Mouse (Mus musculus) MEL (cell line): Measurements from ENCODE around the gene Epha6. TPM values are rescaled to one million over a fixed set of nuclear protein-coding genes. Genes with fewer than 3 reads are reported as not detected.

Experiments
- DNase-seq: peaks from one replicate; pipeline ENCODE4 v3.0.0; 2011; ENCODE audit warnings: low read depth, low spot score
- H3K27ac ChIP-seq: 2 replicates; pipeline ENCODE4 v1.5.1; 2012; ENCODE audit warnings: low read depth, mild to moderate bottlenecking, control low read depth, low read length, moderate library complexity; ENCODE audit not compliant: control insufficient read depth
- H3K27me3 ChIP-seq, 2 experiments: fragments of 150-350 bp in 1 of 2; sonication (generic) in 1 of 2; 2 replicates each; pipeline ENCODE4 v1.6.1; 2012; ENCODE audit warnings: low read length in 2 of 2, mild to moderate bottlenecking in 2 of 2, improper control_type of control experiment in 1 of 2, moderate library complexity in 1 of 2; ENCODE audit not compliant: insufficient read depth in 2 of 2, control insufficient read depth in 1 of 2
- H3K36me3 ChIP-seq, 2 experiments: 2 replicates each; pipeline ENCODE4 v1.6.1; 2012 to 2014; ENCODE audit warnings: low read length in 2 of 2, improper control_type of control experiment in 1 of 2, inconsistent platforms in 1 of 2, mild to moderate bottlenecking in 1 of 2; ENCODE audit not compliant: insufficient read depth in 2 of 2, control insufficient read depth in 1 of 2
- H3K4me1 ChIP-seq, 2 experiments: fragments of 150-350 bp in 1 of 2; sonication (generic) in 1 of 2; 2 replicates each; pipeline ENCODE4 v1.6.1; 2012; ENCODE audit warnings: low read length in 2 of 2, improper control_type of control experiment in 1 of 2, mild to moderate bottlenecking in 1 of 2; ENCODE audit not compliant: insufficient read depth in 2 of 2, control insufficient read depth in 1 of 2
- H3K4me3 ChIP-seq, 2 experiments: fragments of 150-350 bp in 1 of 2; sonication (generic) in 1 of 2; 2 replicates each; pipeline ENCODE4 v1.5.1; 2012; ENCODE audit warnings: low read depth in 2 of 2, low read length in 2 of 2, mild to moderate bottlenecking in 2 of 2, moderate library complexity in 2 of 2, control low read depth in 1 of 2, improper control_type of control experiment in 1 of 2; ENCODE audit not compliant: control insufficient read depth in 1 of 2, insufficient read depth in 1 of 2
- H3K79me2 ChIP-seq: 2 replicates; pipeline ENCODE4 v1.6.1; 2012; ENCODE audit warnings: mild to moderate bottlenecking, low read length, moderate library complexity; ENCODE audit not compliant: control insufficient read depth, poor library complexity, insufficient read depth
- H3K9ac ChIP-seq: 2 replicates; pipeline ENCODE4 v1.6.1; 2012; ENCODE audit warnings: low read depth, mild to moderate bottlenecking, control low read depth, low read length, moderate library complexity; ENCODE audit not compliant: control insufficient read depth, poor library complexity, severe bottlenecking
- H3K9me3 ChIP-seq: fragments of 150-350 bp; sonication (generic); replicated peaks from 2 replicates; pipeline ENCODE4 v1.6.1; 2012; ENCODE audit warnings: mild to moderate bottlenecking, low read length, improper control_type of control experiment, moderate library complexity; ENCODE audit not compliant: insufficient read depth
- BHLHE40 ChIP-seq: IDR thresholded peaks from 2 replicates; pipeline ENCODE4 v1.6.1; 2012; ENCODE audit warnings: low read depth, mild to moderate bottlenecking, inconsistent platforms, low read length, improper control_type of control experiment, borderline replicate concordance
- CHD1 ChIP-seq: IDR thresholded peaks from 2 replicates; pipeline ENCODE4 v1.6.1; 2012; ENCODE audit warnings: low read depth, mild to moderate bottlenecking, inconsistent platforms, low read length, improper control_type of control experiment
- ELF1 ChIP-seq: IDR thresholded peaks from 2 replicates; pipeline ENCODE4 v1.6.1; 2014; ENCODE audit warnings: low read depth, mild to moderate bottlenecking, inconsistent platforms, low read length, improper control_type of control experiment, moderate library complexity
- GATA1 ChIP-seq: IDR thresholded peaks from 2 replicates; pipeline ENCODE4 v1.6.1; 2011; ENCODE audit warnings: low read depth, low read length, improper control_type of control experiment
- HCFC1 ChIP-seq: IDR thresholded peaks from 2 replicates; pipeline ENCODE4 v1.6.1; 2012; ENCODE audit warnings: low read depth, mild to moderate bottlenecking, inconsistent platforms, low read length, improper control_type of control experiment, moderate library complexity
- JUND ChIP-seq: IDR thresholded peaks from 2 replicates; pipeline ENCODE4 v1.6.1; 2011; ENCODE audit warnings: low read depth, mild to moderate bottlenecking, improper control_type of control experiment, low read length
- MEF2A ChIP-seq: IDR thresholded peaks from 2 replicates; pipeline ENCODE4 v1.6.1; 2014; ENCODE audit warnings: low read depth, mild to moderate bottlenecking, inconsistent platforms, low read length, improper control_type of control experiment; ENCODE audit not compliant: poor library complexity, insufficient replicate concordance, severe bottlenecking; ENCODE audit errors: extremely low read depth
- MXI1 ChIP-seq: IDR thresholded peaks from 2 replicates; pipeline ENCODE4 v1.6.1; 2011; ENCODE audit warnings: mild to moderate bottlenecking, low read depth, low read length, improper control_type of control experiment
- MYB ChIP-seq: IDR thresholded peaks from 2 replicates; pipeline ENCODE4 v1.6.1; 2011; ENCODE audit warnings: mild to moderate bottlenecking, low read depth, low read length, improper control_type of control experiment
- MYC ChIP-seq: IDR thresholded peaks from 2 replicates; pipeline ENCODE4 v1.6.1; 2011; ENCODE audit warnings: low read depth, mild to moderate bottlenecking, low read length, improper control_type of control experiment, moderate library complexity
- NELFE ChIP-seq: IDR thresholded peaks from 2 replicates; pipeline ENCODE4 v1.6.1; 2011; ENCODE audit warnings: low read depth, low read length, improper control_type of control experiment
- NRF1 ChIP-seq: IDR thresholded peaks from 2 replicates; pipeline ENCODE4 v1.6.1; 2014; ENCODE audit warnings: low read depth, mild to moderate bottlenecking, inconsistent platforms, low read length, improper control_type of control experiment, moderate library complexity; ENCODE audit not compliant: poor library complexity, insufficient read depth, severe bottlenecking
- POLR2AphosphoS5 ChIP-seq: IDR thresholded peaks from 2 replicates; pipeline ENCODE4 v1.6.1; 2012; ENCODE audit warnings: low read depth, borderline replicate concordance, mild to moderate bottlenecking, inconsistent platforms, low read length, moderate library complexity, mixed read lengths
- RAD21 ChIP-seq: IDR thresholded peaks from 2 replicates; pipeline ENCODE4 v1.6.1; 2011; ENCODE audit warnings: mild to moderate bottlenecking, low read depth, low read length, improper control_type of control experiment
- RCOR1 ChIP-seq: IDR thresholded peaks from 2 replicates; pipeline ENCODE4 v1.6.1; 2012; ENCODE audit warnings: low read depth, mild to moderate bottlenecking, inconsistent platforms, low read length, improper control_type of control experiment
- SIN3A ChIP-seq: IDR thresholded peaks from 2 replicates; pipeline ENCODE4 v1.6.1; 2012; ENCODE audit warnings: low read length, improper control_type of control experiment, inconsistent platforms
- SMC3 ChIP-seq: IDR thresholded peaks from 2 replicates; pipeline ENCODE4 v1.6.1; 2011; ENCODE audit warnings: low read depth, low read length, improper control_type of control experiment
- TAL1 ChIP-seq: IDR thresholded peaks from 2 replicates; pipeline ENCODE4 v1.6.1; 2012; ENCODE audit warnings: mild to moderate bottlenecking, inconsistent platforms, low read length, moderate library complexity, mixed read lengths
- TBP ChIP-seq: IDR thresholded peaks from 2 replicates; pipeline ENCODE4 v1.8.0; 2011; ENCODE audit warnings: low read depth, low read length, improper control_type of control experiment
- TCF12 ChIP-seq: IDR thresholded peaks from 2 replicates; pipeline ENCODE4 v1.6.1; 2014; ENCODE audit warnings: low read depth, mild to moderate bottlenecking, inconsistent platforms, low read length, improper control_type of control experiment, moderate library complexity
- UBTF ChIP-seq: IDR thresholded peaks from 2 replicates; pipeline ENCODE4 v1.6.1; 2012; ENCODE audit warnings: low read depth, mild to moderate bottlenecking, inconsistent platforms, low read length, improper control_type of control experiment, moderate library complexity, borderline replicate concordance; ENCODE audit not compliant: insufficient read depth
- USF2 ChIP-seq, 2 experiments: IDR thresholded peaks; 2 replicates each; pipeline ENCODE4 v1.6.1; 2011 to 2012; ENCODE audit warnings: improper control_type of control experiment in 2 of 2, low read length in 2 of 2, borderline replicate concordance in 1 of 2, inconsistent platforms in 1 of 2, low read depth in 1 of 2, mild to moderate bottlenecking in 1 of 2; ENCODE audit not compliant: insufficient read depth in 1 of 2
- ZC3H11A ChIP-seq: IDR thresholded peaks from 2 replicates; pipeline ENCODE4 v1.6.1; 2012; ENCODE audit warnings: low read depth, mild to moderate bottlenecking, inconsistent platforms, low read length, improper control_type of control experiment
- ZKSCAN1 ChIP-seq: IDR thresholded peaks from 2 replicates; pipeline ENCODE4 v1.6.1; 2012; ENCODE audit warnings: low read depth, mild to moderate bottlenecking, inconsistent platforms, low read length, improper control_type of control experiment, moderate library complexity
- ZMIZ1 ChIP-seq: IDR thresholded peaks from 2 replicates; pipeline ENCODE4 v1.6.1; 2012; ENCODE audit warnings: low read depth, mild to moderate bottlenecking, inconsistent platforms, low read length, improper control_type of control experiment, moderate library complexity
- polyA plus RNA-seq, 2 experiments: library from polyadenylated mRNA; stranded (reverse) in 1 of 2; unstranded in 1 of 2; fragments of >175 nt in 1 of 2; fragments of >200 nt in 1 of 2; gene quantifications; 2 replicates each; pipeline versions ENCODE4 v1.2.1 to v1.2.4; 2012; ENCODE audit warnings: low replicate concordance in 2 of 2, low read depth in 1 of 2; ENCODE audit not compliant: insufficient read length in 2 of 2, insufficient read depth in 1 of 2, missing spikeins in 1 of 2
- total RNA-seq: library from RNA; depleted of rRNA; stranded (reverse); fragments of 300-350 nt; gene quantifications from 2 replicates; pipeline ENCODE4 v1.2.3, GENCODE M21; 2012

Epha6 gene
- total and polyA plus RNA-seq, 3 experiments, result not detected

DNA sequence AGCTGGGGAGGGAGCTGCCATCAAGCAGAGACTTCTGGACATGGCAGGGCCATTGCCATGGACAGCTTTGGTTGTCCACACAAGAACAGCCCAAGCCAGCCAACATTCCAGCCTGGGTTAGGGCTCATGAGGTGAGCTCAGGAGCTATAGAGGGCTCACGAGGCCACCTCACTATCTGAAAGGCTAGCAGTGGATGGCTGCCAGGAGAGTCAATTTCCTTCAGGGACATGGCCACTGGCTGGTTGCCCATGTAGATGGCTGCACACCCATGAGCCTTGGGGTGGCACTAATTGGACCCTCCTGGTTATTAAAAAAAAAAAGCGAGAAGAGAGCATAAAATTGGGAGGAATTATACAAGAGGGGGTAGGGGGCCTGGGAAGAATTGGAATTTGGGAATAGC is 970.7 kb downstream of the Epha6 start:
- H3K36me3 ChIP-seq, result no peaks in the 10 kb centered on the region
- H3K4me3 ChIP-seq, result no peak overlapping the region
- no peaks in the 10 kb centered on the region for H3K4me1 ChIP-seq
- DNase-seq, result no peak
- no peaks in the 10 kb centered on the region for H3K9me3 ChIP-seq
- H3K79me2 ChIP-seq, result no peaks in the 10 kb centered on the region
- no peaks in the 10 kb centered on the region; a peak in 1 of 4 replicates for H3K27me3 ChIP-seq
- H3K9ac ChIP-seq, result no peak overlapping the region
- TF ChIP-seq BHLHE40, result no peak
- TF ChIP-seq TBP, result no peak
- no peak for TF ChIP-seq SIN3A
- no peak for TF ChIP-seq POLR2AphosphoS5
- TF ChIP-seq ZKSCAN1, result no peak
- TF ChIP-seq MEF2A, result no peak
- TF ChIP-seq CHD1, result no peak
- H3K27ac ChIP-seq, result no peak overlapping the region

DNA sequence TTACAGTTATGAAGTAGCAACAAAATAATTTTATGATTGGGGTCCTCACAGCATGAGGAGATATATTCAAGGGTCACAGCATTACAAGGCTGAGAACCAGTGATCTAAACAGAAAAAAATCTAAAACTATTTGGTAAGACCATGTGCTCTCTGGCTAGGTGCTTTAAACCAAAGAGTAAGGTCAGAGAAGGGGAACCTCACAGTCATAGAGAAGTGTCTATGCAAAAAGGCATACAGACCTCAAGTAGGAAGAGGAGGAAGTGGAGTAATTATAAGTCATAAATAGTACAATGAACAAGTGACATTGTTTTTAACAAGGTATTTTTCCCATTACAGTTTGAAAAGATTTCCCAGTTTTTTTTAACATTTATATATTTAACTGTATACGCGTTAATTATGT is 983.8 kb downstream of the Epha6 start:
- DNase-seq, result no peak
- no peak for TF ChIP-seq RAD21
- Histone ChIP-seq H3K4me1 (no peaks in the 10 kb centered on the region), H3K9me3 (no peaks in the 10 kb centered on the region), H3K27ac (no peak overlapping the region), H3K9ac (no peak overlapping the region), H3K27me3 (no peaks in the 10 kb centered on the region), H3K4me3 (no peak overlapping the region), H3K79me2 (no peaks in the 10 kb centered on the region), H3K36me3 (no peaks in the 10 kb centered on the region)

DNA sequence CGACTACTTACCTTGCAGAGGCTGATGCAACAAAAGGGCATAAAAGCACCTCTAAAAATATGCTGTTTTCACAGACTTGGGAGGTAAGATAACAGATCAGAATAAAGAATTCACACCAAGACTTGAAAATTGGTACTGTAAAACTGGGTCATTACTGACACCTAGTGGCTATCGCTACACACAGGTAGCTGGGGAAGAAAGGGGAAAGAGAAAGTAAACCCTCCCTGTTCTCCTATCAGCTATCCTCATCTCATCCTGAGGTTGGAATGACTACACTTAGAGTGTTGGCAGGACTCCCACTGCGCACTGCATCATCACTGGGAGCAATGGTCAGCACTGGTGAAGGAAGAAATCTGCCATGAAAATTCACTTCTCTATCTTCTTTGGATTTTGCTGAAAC is 988.2 kb downstream of the Epha6 start:
- no peaks in the 10 kb centered on the region for H3K79me2 ChIP-seq
- no peaks in the 10 kb centered on the region for H3K4me1 ChIP-seq
- peak; percentile 66 for DNase-seq
- H3K9me3 ChIP-seq, result no peaks in the 10 kb centered on the region
- H3K27me3 ChIP-seq, result no peaks in the 10 kb centered on the region
- no peak overlapping the region for H3K27ac ChIP-seq
- H3K9ac ChIP-seq, result no peak overlapping the region
- no peak overlapping the region for H3K4me3 ChIP-seq
- no peaks in the 10 kb centered on the region for H3K36me3 ChIP-seq
- TF ChIP-seq ELF1 (no peak), ZC3H11A (peak; percentile 62), TCF12 (no peak), SMC3 (peak; percentile 72), UBTF (no peak), USF2 (IDR thresholded peaks at IDR 0.05; ENCODE audit: borderline replicate concordance in 1 of 2, insufficient read depth in 1 of 2, low read depth in 1 of 2, low read length in 2 of 2) (no peak), JUND (no peak), GATA1 (peak; percentile 38), NELFE (no peak), MXI1 (no peak), CHD1 (no peak), HCFC1 (no peak), TAL1 (no peak), RCOR1 (no peak), ZMIZ1 (no peak), TBP (no peak), RAD21 (peak; percentile 70), NRF1 (no peak), BHLHE40 (no peak), ZKSCAN1 (no peak), POLR2AphosphoS5 (no peak), MYC (no peak), MEF2A (no peak), MYB (no peak)
